Mouse (Mus musculus) kidney, adult 10 weeks (tissue): ENCODE data around the gene Sfxn3. TPM values are rescaled to one million over a fixed set of nuclear protein-coding genes. Genes with fewer than 3 reads are reported as not detected.

Source experiments
- polyA plus RNA-seq: library from polyadenylated mRNA; stranded (reverse); fragments of 350-450 nt; fragmentation: Illumina TruSeq; extraction: RNeasy Lipid Tissue Mini Kit (QIAGEN cat#74804); gene quantifications from one replicate; pipeline ENCODE4 v1.2.3, GENCODE M21; 2014; ENCODE audit warnings: low read depth, low replicate concordance

The Sfxn3 gene
- polyA plus RNA-seq: 11.8 TPM

GRCm38 (mm10) chr19:45047417-45047934 is at the start of gene Sfxn3:
TSS of gene Sfxn3 (plus strand) at chr19:45047503.

GRCm38 (mm10) chr19:45005444-45005843 is 41.9 kb upstream of the Sfxn3 start, which contains the start of gene Twnk:
TSS of gene Twnk (plus strand) at chr19:45005663.

GRCm38 (mm10) chr19:45005957-45006712 is 41.2 kb upstream of the Sfxn3 start, which contains the start of gene Mrpl43:
TSS of gene Mrpl43 (minus strand) at chr19:45006442.

GRCm38 (mm10) chr19:45014335-45014971 is 32.9 kb upstream of the Sfxn3 start, which contains the start of gene Lzts2:
TSS of gene Lzts2 (plus strand) at chr19:45014414.

GRCm38 (mm10) chr19:45045651-45046050 is 1.7 kb upstream of the Sfxn3 start, which contains the start of gene Pdzd7:
TSS of gene Pdzd7 (minus strand) at chr19:45045717.

GRCm38 (mm10) chr19:45074580-45075322 is 27.4 kb downstream of the Sfxn3 start, which contains the start of gene Kazald1:
TSS of gene Kazald1 (plus strand) at chr19:45075241.

Other genes starting within 250 kb of the Sfxn3 start
- gene Slf2, start 116.4 kb upstream of the Sfxn3 start, polyA plus RNA-seq: 31.0 TPM
- 3.1 TPM for gene Sema4g, start 58.4 kb upstream of the Sfxn3 start, polyA plus RNA-seq
- gene Twnk, start 41.8 kb upstream of the Sfxn3 start, polyA plus RNA-seq: 5.6 TPM
- 12.8 TPM for gene Mrpl43, start 41.1 kb upstream of the Sfxn3 start, polyA plus RNA-seq
- gene Lzts2, start 33.1 kb upstream of the Sfxn3 start, polyA plus RNA-seq: 4.9 TPM
- not detected for gene Pdzd7, start 1.8 kb upstream of the Sfxn3 start, polyA plus RNA-seq
- not detected for gene Kazald1, start 27.7 kb downstream of the Sfxn3 start, polyA plus RNA-seq
- gene Tlx1, start 103.2 kb downstream of the Sfxn3 start, polyA plus RNA-seq: not detected
- not detected for gene Lbx1, start 188.3 kb downstream of the Sfxn3 start, polyA plus RNA-seq